Mouse (Mus musculus) lung, adult 2 months (tissue): ENCODE measurements at regions not wholly inside any gene's neighbourhood (a gene's known extent, or its start where the extent isn't known, plus 50 kb on each side); places are given as distances from the start of the nearest gene placed in this dataset.

Experiments
- CTCF ChIP-seq: fragments of 200-500 bp; IDR thresholded peaks from 2 replicates; pipeline ENCODE4 v1.5.1; 2011; ENCODE audit warnings: mild to moderate bottlenecking, low read length, control low read depth; ENCODE audit not compliant: insufficient read depth
- POLR2A ChIP-seq: fragments of 200-500 bp; IDR thresholded peaks from 2 replicates; pipeline ENCODE4 v1.6.1; 2011; ENCODE audit warnings: low read depth, mild to moderate bottlenecking, control low read depth, low read length, borderline replicate concordance; ENCODE audit errors: extremely low read depth

GRCm38 (mm10) chr4:95153737-95154287, 101.8 kb upstream of the Jun start:
- no peak for TF ChIP-seq POLR2A
- TF ChIP-seq CTCF, result no peak
